Mouse (Mus musculus) neural tube, embryonic 10.5 days (tissue): ENCODE results near the gene Tppp2.

Experiments
- DNase-seq: peaks from one replicate; pipeline ENCODE4 v3.0.0-alpha.2; 2017; ENCODE audit warnings: low spot score; ENCODE audit errors: extremely low spot score

Tppp2 gene

GRCm38 (mm10) chr14:51942236-51942635 is 24.0 kb downstream of the Tppp2 start:
- DNase-seq: no peak

GRCm38 (mm10) chr14:51943336-51943735 is 25.1 kb downstream of the Tppp2 start:
- DNase-seq: no peak

GRCm38 (mm10) chr14:51960316-51960715 is 42.1 kb downstream of the Tppp2 start:
- DNase-seq: no peak

GRCm38 (mm10) chr14:51967400-51967799 is 49.2 kb downstream of the Tppp2 start:
- no peak for DNase-seq
